Mouse (Mus musculus): ENCODE data around the gene Olfr1048.
"Not testable (repeated sequence)": the region's sequence is repeated elsewhere in the genome, so short reads cannot be mapped to it uniquely, and the experiment has no call there.

Olfr1048 gene

GRCm38 (mm10) chr2:86240189-86240588, at the start of gene Olfr1048:
Gene Olfr1048 (minus strand): TSS chr2:86240289.
- no peak for DNase-seq

GRCm38 (mm10) chr2:86278988-86279387, 38.9 kb upstream of the Olfr1048 start, which contains the start of gene Olfr1051:
Gene Olfr1051 (minus strand): TSS chr2:86279088.
- DNase-seq = not testable (repeated sequence)

- DNase-seq = not testable (repeated sequence)
These were observed 18.1 kb upstream of the Olfr1048 start, which contains the start of gene Olfr1049 for GRCm38 (mm10) chr2:86258228-86258627. Gene Olfr1049 (minus strand): TSS chr2:86258328.

GRCm38 (mm10) chr2:86231301-86231700, 8.8 kb downstream of the Olfr1048 start, which contains the start of gene Olfr1047:
Gene Olfr1047 (minus strand): TSS chr2:86231401.
- DNase-seq = no peak

- DNase-seq = no peak
These were observed 20.9 kb downstream of the Olfr1048 start, which contains the start of gene Olfr1046 for GRCm38 (mm10) chr2:86219214-86219613. Gene Olfr1046 (minus strand): TSS chr2:86219314.

- no peak for DNase-seq
These were observed 37.2 kb downstream of the Olfr1048 start, which contains the start of gene Olfr1045 for GRCm38 (mm10) chr2:86202909-86203308. Gene Olfr1045 (minus strand): TSS chr2:86203009.

GRCm38 (mm10) chr2:86195863-86196262, 44.2 kb downstream of the Olfr1048 start:
- DNase-seq = no peak

- DNase-seq = no peak
These were observed 54.5 kb downstream of the Olfr1048 start, which contains the start of gene Olfr52 for GRCm38 (mm10) chr2:86185583-86185982. Gene Olfr52 (minus strand): TSS chr2:86185683.
